Mouse (Mus musculus) bone marrow, adult 2 months (tissue): ENCODE measurements at regions not wholly inside any gene's neighbourhood (a gene's known extent, or its start where the extent isn't known, plus 50 kb on each side); places are given as distances from the start of the nearest gene placed in this dataset.

Experiments
- CTCF ChIP-seq: fragments of 200-500 bp; IDR thresholded peaks from 2 replicates; pipeline ENCODE4 v1.5.1; 2011; ENCODE audit warnings: low read length, control low read depth; ENCODE audit not compliant: control insufficient read depth, insufficient read depth
- POLR2A ChIP-seq: fragments of 200-500 bp; IDR thresholded peaks from 2 replicates; pipeline ENCODE4 v1.6.1; 2011; ENCODE audit warnings: low read depth, mild to moderate bottlenecking, control low read depth, low read length, borderline replicate concordance; ENCODE audit not compliant: control insufficient read depth

DNA sequence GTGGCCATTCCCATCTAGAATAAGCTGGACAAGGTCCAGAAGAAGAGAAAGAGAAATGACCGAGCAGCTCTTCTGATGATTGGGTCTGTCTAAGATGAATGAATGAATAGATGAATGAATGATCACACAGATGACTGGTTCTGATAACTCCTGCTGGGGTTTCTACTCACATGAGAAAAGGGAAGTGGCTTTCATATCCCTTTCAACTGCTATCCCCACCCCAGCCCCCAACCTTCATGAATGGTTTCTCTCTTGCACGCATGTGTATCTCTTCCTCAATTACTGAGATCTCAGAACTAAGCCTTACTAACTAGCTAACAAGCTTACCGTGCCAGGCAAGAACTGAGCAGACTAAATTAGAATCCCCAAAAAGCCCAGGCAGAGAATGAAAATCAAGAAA, 233.8 kb downstream of the Gsdmc2 start:
- TF ChIP-seq CTCF (no peak), POLR2A (no peak)
